Mouse (Mus musculus): ENCODE results near the gene Rhoa. TPM values are rescaled to one million over a fixed set of nuclear protein-coding genes. Genes with fewer than 3 reads are reported as not detected.

Gene Rhoa
- total RNA-seq, 1 experiment: 125 TPM

DNA sequence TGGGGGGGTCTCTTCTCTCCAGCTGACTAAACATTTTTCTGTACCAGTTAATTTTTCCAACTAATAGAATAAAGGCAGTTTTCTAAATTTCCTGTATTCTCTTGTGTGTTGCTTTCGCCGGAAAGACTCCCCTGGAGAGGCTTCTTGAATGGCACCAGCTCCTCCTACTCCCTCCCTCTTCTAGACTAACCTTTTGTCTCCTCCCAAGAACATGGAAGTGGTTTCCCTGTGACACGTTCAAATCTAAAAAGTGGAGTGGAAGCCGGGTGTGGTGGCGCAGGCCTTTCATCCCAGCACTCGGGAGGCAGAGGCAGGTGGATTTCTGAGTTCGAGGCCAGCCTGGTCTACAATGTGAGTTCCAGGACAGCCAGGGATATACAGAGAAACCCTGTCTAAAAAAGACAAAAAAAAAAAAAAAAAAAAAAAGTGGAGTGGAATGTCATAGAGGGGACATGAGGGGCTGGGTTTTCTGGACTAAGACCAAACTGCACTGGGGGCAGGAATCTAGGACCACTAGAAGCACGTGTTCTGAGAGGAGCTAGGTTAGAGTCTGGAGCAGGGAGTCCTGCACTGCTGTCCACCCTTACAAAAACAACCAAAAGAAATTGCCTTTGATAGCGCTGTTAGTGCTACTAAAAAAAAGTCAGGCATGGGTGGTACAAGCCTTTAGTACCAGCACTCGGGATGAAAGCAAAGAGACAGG is 32.1 kb downstream of the Rhoa start:
- Histone ChIP-seq H3K36me3 (ENCODE audit: control insufficient read depth, insufficient read depth, low read length, poor library complexity, severe bottlenecking) (peaks cover 26% of the 10 kb centered on the region), H3K9ac (ENCODE audit: insufficient read depth, low read depth, low read length, poor library complexity, severe bottlenecking) (peak overlapping the region; percentile 13; the same call in 1 of the 2 replicates), H3K27ac (ENCODE audit: insufficient read depth, low read depth, low read length, poor library complexity, severe bottlenecking) (peak overlapping the region; percentile 96), H3K9me3 (ENCODE audit: control insufficient read depth, insufficient read depth, low read depth, low read length) (no peaks in the 10 kb centered on the region), H3K4me1 (ENCODE audit: control insufficient read depth in 2 of 2, insufficient read depth in 2 of 2, low read length in 2 of 2, poor library complexity in 1 of 2) (peaks cover 0 to 2% of the 10 kb centered on the region in 2 experiments; a peak in 1 of 4 replicates), H3K4me3 (ENCODE audit: insufficient read depth in 1 of 2, low read depth in 1 of 2, low read length in 2 of 2, poor library complexity in 1 of 2, severe bottlenecking in 1 of 2) (peak overlapping the region; percentile 26 to 95; a peak in 2 of 4 replicates)
- peak; percentile 56; the same call in 1 of the 2 replicates for TF ChIP-seq ZNF384 (IDR thresholded peaks at IDR 0.05; ENCODE audit: low read depth, low read length)
- no peak for TF ChIP-seq MAFK (IDR thresholded peaks at IDR 0.05; ENCODE audit: insufficient read depth, low read depth, low read length)
- TF ChIP-seq ZC3H11A (IDR thresholded peaks at IDR 0.05; ENCODE audit: borderline replicate concordance, low read depth, low read length): no peak
- DNase-seq (ENCODE audit: low read depth, low spot score): no peak
- in situ Hi-C loops (cut with MboI; ENCODE audit: low sequenced_read_pairs in 2 of 2, unreplicated experiment in 2 of 2): no loop called here

DNA sequence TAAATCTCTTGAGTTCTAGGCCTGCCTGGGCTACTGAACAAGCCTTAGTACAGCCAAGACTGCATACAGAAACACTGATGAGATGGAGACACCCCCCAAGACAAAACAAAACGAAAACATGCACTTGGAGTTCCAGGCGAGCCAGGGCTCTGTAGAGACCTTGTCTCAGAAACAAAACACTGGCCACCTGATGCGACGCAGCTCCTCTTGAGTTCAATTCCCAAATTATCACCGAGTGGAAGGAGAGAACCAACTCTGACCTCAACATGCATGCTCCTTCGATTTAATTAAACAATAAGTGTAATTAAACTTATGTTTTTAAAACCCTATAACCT is 32.6 kb downstream of the Rhoa start:
- Histone ChIP-seq H3K4me1 (ENCODE audit: control insufficient read depth in 2 of 2, insufficient read depth in 2 of 2, low read length in 2 of 2, poor library complexity in 1 of 2) (peaks cover 0 to 2% of the 10 kb centered on the region in 2 experiments; a peak in 1 of 4 replicates), H3K27ac (ENCODE audit: insufficient read depth, low read depth, low read length, poor library complexity, severe bottlenecking) (peak overlapping the region; percentile 96), H3K9ac (ENCODE audit: insufficient read depth, low read depth, low read length, poor library complexity, severe bottlenecking) (peak overlapping the region; percentile 13; the same call in 1 of the 2 replicates), H3K9me3 (ENCODE audit: control insufficient read depth, insufficient read depth, low read depth, low read length) (no peaks in the 10 kb centered on the region), H3K4me3 (ENCODE audit: insufficient read depth in 1 of 2, low read depth in 1 of 2, low read length in 2 of 2, poor library complexity in 1 of 2, severe bottlenecking in 1 of 2) (peak overlapping the region; percentile 26 to 95), H3K36me3 (ENCODE audit: control insufficient read depth, insufficient read depth, low read length, poor library complexity, severe bottlenecking) (peaks cover 23% of the 10 kb centered on the region)
- TF ChIP-seq CHD2 (IDR thresholded peaks at IDR 0.05; ENCODE audit: low read depth, low read length) (no peak), MAFK (IDR thresholded peaks at IDR 0.05; ENCODE audit: insufficient read depth, low read depth, low read length) (no peak), ZC3H11A (IDR thresholded peaks at IDR 0.05; ENCODE audit: borderline replicate concordance, low read depth, low read length) (no peak), ZNF384 (IDR thresholded peaks at IDR 0.05; ENCODE audit: low read depth, low read length) (no peak), HCFC1 (IDR thresholded peaks at IDR 0.05; ENCODE audit: borderline replicate concordance, insufficient read depth, low read length) (no peak)
- DNase-seq (ENCODE audit: low read depth, low spot score): no peak
- in situ Hi-C loops (cut with MboI; ENCODE audit: low sequenced_read_pairs in 2 of 2, unreplicated experiment in 2 of 2): no loop called here

DNA sequence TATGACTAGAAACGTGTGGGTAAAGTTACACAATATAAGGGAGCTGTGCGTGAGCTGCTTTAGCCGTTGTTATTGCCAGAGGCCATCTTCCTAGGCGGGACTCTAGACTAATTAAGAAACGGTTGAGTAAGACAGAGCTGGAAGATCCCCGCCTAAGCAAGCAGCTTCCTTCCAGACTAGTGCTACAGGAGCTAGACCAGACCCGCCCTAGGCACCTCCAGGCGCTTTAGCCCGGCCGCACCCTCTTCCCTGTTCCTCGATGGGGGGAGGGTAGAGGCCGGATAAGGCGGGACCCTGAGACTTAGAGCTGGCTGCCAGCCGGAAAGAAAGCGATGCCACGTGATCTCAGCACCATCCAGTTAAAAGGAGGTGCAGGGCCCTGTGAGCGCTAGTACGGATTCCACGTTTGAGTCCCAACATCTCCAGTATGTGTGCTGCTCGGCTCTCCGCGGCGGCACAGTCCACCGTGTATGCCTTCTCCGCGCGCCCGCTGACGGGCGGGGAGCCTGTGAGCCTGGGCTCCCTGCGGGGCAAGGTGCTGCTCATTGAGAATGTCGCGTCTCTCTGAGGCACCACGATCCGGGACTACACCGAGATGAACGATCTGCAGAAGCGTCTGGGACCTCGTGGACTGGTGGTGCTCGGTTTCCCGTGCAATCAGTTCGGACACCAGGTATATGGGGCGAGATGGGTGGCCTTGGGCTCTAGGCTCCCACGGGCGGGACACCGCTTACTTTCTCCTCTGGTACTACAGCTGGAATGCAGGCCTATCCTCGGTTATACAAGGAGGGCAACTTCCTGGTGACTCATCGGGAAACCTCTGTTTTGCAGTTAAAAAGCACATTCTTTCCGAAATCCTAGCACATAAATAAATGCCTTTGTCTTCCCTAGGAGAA is 33.2 kb downstream of the Rhoa start, which contains the start of gene Gpx1:
Gpx1 (plus strand) TSS at position 18 of the 896 bp plus-strand sequence.
- Histone ChIP-seq H3K9ac (ENCODE audit: insufficient read depth, low read depth, low read length, poor library complexity, severe bottlenecking) (peak within 1 kb of the TSS; percentile 92), H3K36me3 (ENCODE audit: control insufficient read depth, insufficient read depth, low read length, poor library complexity, severe bottlenecking) (peaks cover 21% of the 10 kb centered on the region), H3K4me3 (ENCODE audit: insufficient read depth in 1 of 2, low read depth in 1 of 2, low read length in 2 of 2, poor library complexity in 1 of 2, severe bottlenecking in 1 of 2) (peak within 1 kb of the TSS; percentile 86 to 95), H3K27ac (ENCODE audit: insufficient read depth, low read depth, low read length, poor library complexity, severe bottlenecking) (peak within 1 kb of the TSS; percentile 96), H3K4me1 (ENCODE audit: control insufficient read depth in 2 of 2, insufficient read depth in 2 of 2, low read length in 2 of 2, poor library complexity in 1 of 2) (peaks cover 0 to 2% of the 10 kb centered on the region in 2 experiments; a peak in 1 of 4 replicates), H3K9me3 (ENCODE audit: control insufficient read depth, insufficient read depth, low read depth, low read length) (no peaks in the 10 kb centered on the region)
- peak; percentile 98 for DNase-seq (ENCODE audit: low read depth, low spot score)
- TF ChIP-seq CHD2 (IDR thresholded peaks at IDR 0.05; ENCODE audit: low read depth, low read length) (no peak), HCFC1 (IDR thresholded peaks at IDR 0.05; ENCODE audit: borderline replicate concordance, insufficient read depth, low read length) (no peak), MAFK (IDR thresholded peaks at IDR 0.05; ENCODE audit: insufficient read depth, low read depth, low read length) (no peak), ZNF384 (IDR thresholded peaks at IDR 0.05; ENCODE audit: low read depth, low read length) (no peak), ZC3H11A (IDR thresholded peaks at IDR 0.05; ENCODE audit: borderline replicate concordance, low read depth, low read length) (no peak)
- in situ Hi-C loops (cut with MboI; ENCODE audit: low sequenced_read_pairs in 2 of 2, unreplicated experiment in 2 of 2): no loop called here

DNA sequence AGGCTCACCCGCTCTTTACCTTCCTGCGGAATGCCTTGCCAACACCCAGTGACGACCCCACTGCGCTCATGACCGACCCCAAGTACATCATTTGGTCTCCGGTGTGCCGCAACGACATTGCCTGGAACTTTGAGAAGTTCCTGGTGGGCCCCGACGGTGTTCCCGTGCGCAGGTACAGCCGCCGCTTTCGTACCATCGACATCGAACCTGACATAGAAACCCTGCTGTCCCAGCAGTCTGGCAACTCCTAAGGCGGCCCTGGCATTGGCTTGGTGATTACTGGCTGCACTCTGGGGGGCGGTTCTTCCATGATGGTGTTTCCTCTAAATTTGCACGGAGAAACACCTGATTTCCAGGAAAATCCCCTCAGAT is 33.9 kb downstream of the Rhoa start:
- Histone ChIP-seq H3K36me3 (ENCODE audit: control insufficient read depth, insufficient read depth, low read length, poor library complexity, severe bottlenecking) (peaks cover 18% of the 10 kb centered on the region), H3K9me3 (ENCODE audit: control insufficient read depth, insufficient read depth, low read depth, low read length) (no peaks in the 10 kb centered on the region), H3K4me3 (ENCODE audit: insufficient read depth in 1 of 2, low read depth in 1 of 2, low read length in 2 of 2, poor library complexity in 1 of 2, severe bottlenecking in 1 of 2) (peak overlapping the region; percentile 86 to 95), H3K4me1 (ENCODE audit: control insufficient read depth in 2 of 2, insufficient read depth in 2 of 2, low read length in 2 of 2, poor library complexity in 1 of 2) (peaks cover 0 to 2% of the 10 kb centered on the region in 2 experiments; a peak in 1 of 4 replicates), H3K27ac (ENCODE audit: insufficient read depth, low read depth, low read length, poor library complexity, severe bottlenecking) (peak overlapping the region; percentile 90; the same call in 1 of the 2 replicates), H3K9ac (ENCODE audit: insufficient read depth, low read depth, low read length, poor library complexity, severe bottlenecking) (peak overlapping the region; percentile 92)
- in situ Hi-C loops (cut with MboI; ENCODE audit: low sequenced_read_pairs in 2 of 2, unreplicated experiment in 2 of 2): no loop called here
- DNase-seq (ENCODE audit: low read depth, low spot score): no peak
- no peak for TF ChIP-seq HCFC1 (IDR thresholded peaks at IDR 0.05; ENCODE audit: borderline replicate concordance, insufficient read depth, low read length)
- TF ChIP-seq ZC3H11A (IDR thresholded peaks at IDR 0.05; ENCODE audit: borderline replicate concordance, low read depth, low read length): no peak
- no peak for TF ChIP-seq CHD2 (IDR thresholded peaks at IDR 0.05; ENCODE audit: low read depth, low read length)
- no peak for TF ChIP-seq ZNF384 (IDR thresholded peaks at IDR 0.05; ENCODE audit: low read depth, low read length)
- TF ChIP-seq MAFK (IDR thresholded peaks at IDR 0.05; ENCODE audit: insufficient read depth, low read depth, low read length): no peak

Data from ES-E14 (cell line).